Mouse (Mus musculus) ES-E14 (cell line): ENCODE results near the gene Atp13a1. TPM values are rescaled to one million over a fixed set of nuclear protein-coding genes. Genes with fewer than 3 reads are reported as not detected.
A peak's percentile ranks its signal among the peaks of the same experiment; 100 is the strongest.

ENCODE experiments used
- DNase-seq: peaks from one replicate; pipeline ENCODE4 v3.0.0-alpha.2; 2013; ENCODE audit warnings: low read depth, low spot score
- H3K27ac ChIP-seq: 2 replicates; pipeline ENCODE4 v1.5.1; 2012; ENCODE audit warnings: low read depth, mild to moderate bottlenecking, low read length, moderate library complexity, mixed read lengths; ENCODE audit not compliant: poor library complexity, insufficient read depth, severe bottlenecking
- H3K36me3 ChIP-seq: 2 replicates; pipeline ENCODE4 v1.6.1; 2012; ENCODE audit warnings: mild to moderate bottlenecking, low read length, moderate library complexity, mixed read lengths; ENCODE audit not compliant: control insufficient read depth, poor library complexity, insufficient read depth, severe bottlenecking
- H3K4me1 ChIP-seq, 2 experiments: fragments of 150-350 bp in 1 of 2; sonication (generic) in 1 of 2; 2 replicates each; pipeline ENCODE4 v1.6.1; 2012; ENCODE audit warnings: low read length in 2 of 2, mild to moderate bottlenecking in 1 of 2, mixed read lengths in 1 of 2; ENCODE audit not compliant: control insufficient read depth in 2 of 2, insufficient read depth in 2 of 2, poor library complexity in 1 of 2
- H3K4me3 ChIP-seq, 2 experiments: fragments of 150-350 bp in 1 of 2; sonication (generic) in 1 of 2; 2 replicates each; pipeline ENCODE4 v1.5.1; 2012; ENCODE audit warnings: low read length in 2 of 2, low read depth in 1 of 2, mild to moderate bottlenecking in 1 of 2, mixed read lengths in 1 of 2; ENCODE audit not compliant: insufficient read depth in 1 of 2, poor library complexity in 1 of 2, severe bottlenecking in 1 of 2
- H3K9ac ChIP-seq: 2 replicates; pipeline ENCODE4 v1.6.1; 2012; ENCODE audit warnings: low read depth, mild to moderate bottlenecking, low read length, mixed read lengths; ENCODE audit not compliant: poor library complexity, insufficient read depth, severe bottlenecking
- H3K9me3 ChIP-seq: fragments of 150-350 bp; sonication (generic); 2 replicates; pipeline ENCODE4 v1.6.1; 2012; ENCODE audit warnings: low read depth, mild to moderate bottlenecking, low read length; ENCODE audit not compliant: control insufficient read depth, insufficient read depth
- CHD2 ChIP-seq: IDR thresholded peaks from 2 replicates; pipeline ENCODE4 v1.6.1; 2014; ENCODE audit warnings: mild to moderate bottlenecking, low read depth, low read length, inconsistent platforms
- HCFC1 ChIP-seq: IDR thresholded peaks from 2 replicates; pipeline ENCODE4 v1.6.1; 2012; ENCODE audit warnings: low read length, inconsistent platforms, borderline replicate concordance; ENCODE audit not compliant: insufficient read depth
- MAFK ChIP-seq: IDR thresholded peaks from 2 replicates; pipeline ENCODE4 v1.6.1; 2014; ENCODE audit warnings: mild to moderate bottlenecking, low read depth, low read length, inconsistent platforms; ENCODE audit not compliant: insufficient read depth
- ZC3H11A ChIP-seq: IDR thresholded peaks from 2 replicates; pipeline ENCODE4 v1.6.1; 2012; ENCODE audit warnings: low read depth, mild to moderate bottlenecking, inconsistent platforms, low read length, borderline replicate concordance
- ZNF384 ChIP-seq: IDR thresholded peaks from 2 replicates; pipeline ENCODE4 v1.6.1; 2012; ENCODE audit warnings: low read depth, low read length, inconsistent platforms
- in situ Hi-C, 2 experiments: fragments of 600-800 bp; cut with MboI; formaldehyde crosslinking; loops; one replicate each; pipeline ENCODE4 v1.15.1; 2025; ENCODE audit warnings: low sequenced_read_pairs in 2 of 2, inconsistent platforms in 1 of 2; ENCODE audit not compliant: unreplicated experiment in 2 of 2
- total RNA-seq: library from RNA; depleted of rRNA; stranded (reverse); fragments of 300-350 nt; gene quantifications from 2 replicates; pipeline ENCODE4 v1.2.3, GENCODE M21; 2012; rRNA removed

Gene Atp13a1
- total RNA-seq, 1 experiment: 123 TPM

DNA sequence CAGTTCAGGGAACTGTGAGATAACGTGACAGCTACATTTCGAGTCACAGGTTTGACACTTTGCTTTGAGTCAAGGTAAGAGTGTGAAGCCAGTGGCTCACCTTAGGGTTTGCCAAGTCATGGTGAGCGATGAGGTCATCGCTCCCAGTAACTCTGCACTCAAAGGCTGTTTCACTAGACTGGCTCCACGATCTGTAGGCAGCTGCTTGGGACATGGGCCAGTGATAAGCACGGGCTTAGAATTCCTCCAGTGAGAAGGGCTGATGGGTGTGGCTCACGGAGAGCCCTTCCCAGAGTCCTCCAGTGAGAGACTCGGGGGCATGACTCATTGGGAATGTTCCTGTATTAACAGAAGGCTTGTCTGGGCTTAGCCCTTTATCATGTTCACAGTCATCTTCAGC is 58.0 kb downstream of the Atp13a1 start:
- TF ChIP-seq ZC3H11A (no peak), CHD2 (no peak), HCFC1 (no peak; the same call in 1 of the 2 replicates), MAFK (peak; percentile 90), ZNF384 (no peak)
- peak; percentile 62 for DNase-seq
- no peaks in the 10 kb centered on the region for H3K36me3 ChIP-seq
- H3K27ac ChIP-seq: peak overlapping the region; percentile 10; the same call in 1 of the 2 replicates
- in situ Hi-C loops: no loop called here
- H3K9me3 ChIP-seq: no peaks in the 10 kb centered on the region
- no peak overlapping the region for H3K4me3 ChIP-seq
- peaks cover 23 to 25% of the 10 kb centered on the region in 2 experiments for H3K4me1 ChIP-seq
- H3K9ac ChIP-seq: no peak overlapping the region

DNA sequence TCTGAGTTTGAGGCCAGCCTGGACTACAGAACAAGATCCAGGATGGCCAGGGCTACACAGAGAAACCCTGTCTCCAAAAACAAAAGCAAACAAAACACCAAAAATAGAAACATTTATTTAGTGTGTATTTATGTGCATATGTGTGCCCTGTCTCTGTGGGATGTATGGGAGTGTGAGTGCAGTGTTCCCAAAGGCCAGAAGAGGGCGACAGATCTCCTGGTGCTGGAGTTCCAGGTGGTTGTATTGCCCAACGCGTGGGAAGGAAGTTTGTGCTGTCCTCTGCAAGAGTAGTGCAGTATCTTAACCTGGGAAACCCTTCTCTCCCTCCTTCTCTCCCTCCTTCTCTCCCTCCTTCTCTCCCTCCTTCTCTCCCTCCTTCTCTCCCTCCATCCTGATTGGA is 58.9 kb downstream of the Atp13a1 start:
- Histone ChIP-seq H3K9ac (no peak overlapping the region; the same call in 1 of the 2 replicates), H3K27ac (no peak overlapping the region; the same call in 1 of the 2 replicates), H3K4me1 (peaks cover 21% of the 10 kb centered on the region in 2 experiments), H3K36me3 (no peaks in the 10 kb centered on the region), H3K4me3 (no peak overlapping the region), H3K9me3 (no peaks in the 10 kb centered on the region)
- in situ Hi-C loops: no loop called here
- no peak for TF ChIP-seq ZC3H11A
- TF ChIP-seq HCFC1: no peak
- no peak for TF ChIP-seq ZNF384
- no peak for TF ChIP-seq CHD2
- TF ChIP-seq MAFK: no peak
- peak; percentile 51 for DNase-seq

- Histone ChIP-seq H3K4me1 (peaks cover 18% of the 10 kb centered on the region in 2 experiments), H3K27ac (peak overlapping the region; percentile 64), H3K9ac (peak overlapping the region; percentile 49; the same call in 1 of the 2 replicates), H3K36me3 (no peaks in the 10 kb centered on the region), H3K4me3 (no peak overlapping the region), H3K9me3 (no peaks in the 10 kb centered on the region)
- DNase-seq: no peak
- in situ Hi-C loops: no loop called here
- TF ChIP-seq HCFC1: no peak
- TF ChIP-seq ZNF384: no peak
- TF ChIP-seq ZC3H11A: no peak
- no peak for TF ChIP-seq CHD2
- 0 out of 2 replicates have a peak, but pooled peaks have one; percentile 14 for TF ChIP-seq MAFK
Measured at GRCm38 (mm10) chr8:69850926-69851506, 60.1 kb downstream of the Atp13a1 start.

DNA sequence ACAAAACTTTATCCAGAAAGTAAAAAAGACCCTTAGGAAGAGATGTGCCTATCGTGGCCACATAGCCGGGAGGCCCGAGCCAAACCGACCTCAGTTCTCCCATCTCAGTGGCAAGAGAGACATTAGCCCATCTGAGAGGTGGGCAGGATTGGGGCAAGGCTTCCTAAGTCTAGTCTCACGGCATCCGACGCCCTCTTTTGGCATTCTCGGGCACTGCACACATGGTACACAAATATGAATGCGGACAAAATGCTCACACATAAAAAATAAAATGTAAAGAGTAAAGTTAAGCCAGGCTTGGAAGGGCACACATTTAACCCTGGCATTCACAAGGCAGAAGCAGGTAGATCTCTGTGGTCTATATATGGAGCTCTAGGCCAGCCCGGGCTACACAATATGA is 62.9 kb downstream of the Atp13a1 start:
- Histone ChIP-seq H3K4me1 (peaks cover 7 to 11% of the 10 kb centered on the region in 2 experiments), H3K9ac (no peak overlapping the region), H3K4me3 (no peak overlapping the region), H3K36me3 (no peaks in the 10 kb centered on the region), H3K9me3 (no peaks in the 10 kb centered on the region), H3K27ac (no peak overlapping the region)
- TF ChIP-seq MAFK (no peak), ZC3H11A (no peak), HCFC1 (no peak), ZNF384 (no peak), CHD2 (no peak)
- in situ Hi-C loops: no loop called here
- DNase-seq: no peak

Other genes starting within 250 kb of the Atp13a1 start
- gene Zfp868, start 165.6 kb upstream of the Atp13a1 start, total RNA-seq: 12.6 and 21.2 TPM in 2 replicates
- 0.79 and 0.85 TPM in 2 replicates for gene Zfp964, start 136.7 kb upstream of the Atp13a1 start, total RNA-seq
- gene Zfp869, start 80.4 kb upstream of the Atp13a1 start, total RNA-seq: 5.5 and 6.7 TPM in 2 replicates
- 2.1 and 2.7 TPM in 2 replicates for gene Zfp963, start 41.2 kb upstream of the Atp13a1 start, total RNA-seq
- not detected in 2 replicates for gene Gm20422, start 16.3 kb upstream of the Atp13a1 start, total RNA-seq
- gene Zfp866, start within 50 bp of the Atp13a1 start, total RNA-seq: 19.1 and 21.6 TPM in 2 replicates
- 5.9 and 6.4 TPM in 2 replicates for gene Gmip, start 17.5 kb downstream of the Atp13a1 start, total RNA-seq
- gene Lpar2, start 31.3 kb downstream of the Atp13a1 start, total RNA-seq: 5.6 and 8.3 TPM in 2 replicates
- 5.2 and 6.1 TPM in 2 replicates for gene Pbx4, start 41.3 kb downstream of the Atp13a1 start, total RNA-seq
- gene Cilp2, start 96.5 kb downstream of the Atp13a1 start, total RNA-seq: 7.3 and 10.7 TPM in 2 replicates
- gene Tssk6, start 111.0 kb downstream of the Atp13a1 start, total RNA-seq: 2.5 and 4.0 TPM in 2 replicates
- gene Ndufa13, start 111.4 kb downstream of the Atp13a1 start, total RNA-seq: 146 and 243 TPM in 2 replicates
- 7.0 and 8.5 TPM in 2 replicates for gene Yjefn3, start 111.5 kb downstream of the Atp13a1 start, total RNA-seq
- 139 and 148 TPM in 2 replicates for gene Gatad2a, start 205.2 kb downstream of the Atp13a1 start, total RNA-seq